Mouse (Mus musculus): ENCODE measurements at regions not wholly inside any gene's neighbourhood (a gene's known extent, or its start where the extent isn't known, plus 50 kb on each side); places are given as distances from the start of the nearest gene placed in this dataset.

DNA sequence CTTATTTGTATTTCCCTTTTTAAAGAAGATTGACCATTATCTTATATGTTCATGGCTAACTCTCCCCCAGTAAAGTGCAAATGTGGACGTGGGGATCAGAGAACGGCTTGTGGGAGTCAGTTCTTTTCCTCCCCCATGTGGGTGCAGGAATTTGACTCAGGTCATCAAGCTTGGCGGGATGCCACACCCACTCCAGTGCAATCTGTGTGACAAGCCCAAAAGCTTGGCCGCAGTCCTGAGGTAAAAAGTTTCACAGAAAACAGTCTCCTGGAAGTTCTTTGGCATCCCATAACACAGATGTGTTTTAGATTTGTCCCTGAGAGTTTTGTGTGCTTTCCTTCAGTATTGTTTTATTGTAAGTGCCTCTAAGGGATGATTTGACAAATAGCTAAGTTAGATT lies 144.6 kb upstream of the Fbxl17 start:
- no peak overlapping the region for H3K9ac ChIP-seq (ENCODE audit: low read depth, low read length, severe bottlenecking)
- WGBS = 85% methylated on average over 4 of the region's 4 CpGs
- no peak overlapping the region for H3K4me3 ChIP-seq (replicated peaks; ENCODE audit: low read length)
- no peak for ATAC-seq (ENCODE audit: low FRiP score, low read depth)
- H3K36me3 ChIP-seq (ENCODE audit: control insufficient read depth, insufficient read depth, low read length) = no peaks in the 10 kb centered on the region
- no peaks in the 10 kb centered on the region for H3K4me1 ChIP-seq (ENCODE audit: control insufficient read depth, insufficient read depth, low read length)
- no peaks in the 10 kb centered on the region for H3K27me3 ChIP-seq (ENCODE audit: control insufficient read depth, insufficient read depth, low read length)
- no peak overlapping the region for H3K27ac ChIP-seq (replicated peaks; ENCODE audit: low read depth, low read length)
- no peak for TF ChIP-seq POLR2A (IDR thresholded peaks at IDR 0.05; ENCODE audit: borderline replicate concordance, extremely low read depth, insufficient read depth, insufficient read length)
- H3K4me2 ChIP-seq (replicated peaks; ENCODE audit: low read depth, low read length, severe bottlenecking) = no peak overlapping the region
- H3K9me3 ChIP-seq (ENCODE audit: control insufficient read depth, low read length) = 0 out of 2 replicates have a peak, but pooled peaks cover 5% of the 10 kb centered on the region
- DNase-seq (ENCODE audit: low spot score) = peak; percentile 37

DNA sequence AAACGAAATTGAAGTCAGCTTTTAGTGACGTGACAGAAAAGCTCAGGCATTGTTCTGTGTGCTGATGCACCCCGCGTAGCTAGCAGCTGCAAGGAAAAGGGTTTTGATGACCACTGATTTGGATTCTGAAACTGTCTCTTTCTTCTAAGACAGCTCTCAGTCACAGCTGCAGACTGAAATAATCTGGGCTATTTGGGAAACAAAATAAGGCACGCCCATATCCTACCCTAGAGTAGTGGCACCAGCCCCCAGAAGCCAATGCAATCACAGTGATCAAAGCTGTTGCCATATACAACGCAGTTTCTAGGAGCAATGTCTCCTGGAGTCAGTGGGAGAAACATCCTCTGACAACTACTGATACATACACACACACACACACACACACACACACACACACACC lies 157.9 kb upstream of the Fbxl17 start:
- no peak overlapping the region for H3K4me2 ChIP-seq (replicated peaks; ENCODE audit: low read depth, low read length, severe bottlenecking)
- H3K36me3 ChIP-seq (ENCODE audit: control insufficient read depth, insufficient read depth, low read length) = no peaks in the 10 kb centered on the region
- no peak overlapping the region for H3K9ac ChIP-seq (ENCODE audit: low read depth, low read length, severe bottlenecking)
- no peak overlapping the region for H3K27ac ChIP-seq (replicated peaks; ENCODE audit: low read depth, low read length)
- no peak for TF ChIP-seq POLR2A (IDR thresholded peaks at IDR 0.05; ENCODE audit: borderline replicate concordance, extremely low read depth, insufficient read depth, insufficient read length)
- no peak overlapping the region for H3K4me3 ChIP-seq (replicated peaks; ENCODE audit: low read length)
- 85% methylated on average over 6 of the region's 6 CpGs for WGBS
- ATAC-seq (ENCODE audit: low FRiP score, low read depth) = no peak
- peaks cover 7% of the 10 kb centered on the region; the same call in 1 of the 2 replicates for H3K4me1 ChIP-seq (ENCODE audit: control insufficient read depth, insufficient read depth, low read length)
- H3K9me3 ChIP-seq (ENCODE audit: control insufficient read depth, low read length) = no peaks in the 10 kb centered on the region
- no peaks in the 10 kb centered on the region for H3K27me3 ChIP-seq (ENCODE audit: control insufficient read depth, insufficient read depth, low read length)
- no peak for DNase-seq (ENCODE audit: low spot score)

DNA sequence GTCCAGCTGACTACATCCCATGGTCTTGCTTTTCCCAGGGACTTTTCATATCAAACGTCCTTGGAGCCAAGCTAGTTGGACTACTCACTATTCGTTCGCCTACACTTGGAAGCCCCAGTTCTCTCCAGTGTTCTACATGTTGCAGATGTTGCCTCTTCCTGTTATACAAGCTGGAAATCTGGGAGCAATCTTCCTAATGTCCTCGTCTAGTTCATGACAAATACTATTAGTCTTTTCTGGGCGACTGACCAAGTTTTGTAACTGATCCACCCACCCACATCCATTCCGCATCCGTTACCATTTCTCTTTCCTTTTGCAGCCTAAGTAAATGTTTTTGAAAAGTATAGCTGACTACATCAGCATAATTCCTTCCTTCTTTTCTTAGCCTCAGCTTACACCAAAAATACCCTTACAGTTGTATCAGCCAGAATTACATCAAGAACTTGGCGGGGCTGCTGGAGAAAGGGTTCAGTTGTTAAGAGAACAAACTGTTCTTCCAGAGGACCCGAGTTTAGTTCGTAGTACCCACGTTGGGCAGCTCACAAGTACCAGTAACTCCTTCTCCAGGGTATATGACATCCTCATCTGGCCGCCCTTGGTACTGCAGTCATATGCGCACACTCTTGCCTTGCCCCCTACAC lies 161.1 kb upstream of the Fbxl17 start:
- Histone ChIP-seq H3K9me3 (ENCODE audit: control insufficient read depth, low read length) (no peaks in the 10 kb centered on the region), H3K27me3 (ENCODE audit: control insufficient read depth, insufficient read depth, low read length) (no peaks in the 10 kb centered on the region), H3K4me1 (ENCODE audit: control insufficient read depth, insufficient read depth, low read length) (peaks cover 9% of the 10 kb centered on the region; the same call in 1 of the 2 replicates), H3K27ac (replicated peaks; ENCODE audit: low read depth, low read length) (no peak overlapping the region), H3K9ac (ENCODE audit: low read depth, low read length, severe bottlenecking) (no peak overlapping the region), H3K4me3 (replicated peaks; ENCODE audit: low read length) (no peak overlapping the region), H3K4me2 (replicated peaks; ENCODE audit: low read depth, low read length, severe bottlenecking) (no peak overlapping the region), H3K36me3 (ENCODE audit: control insufficient read depth, insufficient read depth, low read length) (no peaks in the 10 kb centered on the region)
- TF ChIP-seq POLR2A (IDR thresholded peaks at IDR 0.05; ENCODE audit: borderline replicate concordance, extremely low read depth, insufficient read depth, insufficient read length) = no peak
- ATAC-seq (ENCODE audit: low FRiP score, low read depth) (peak; percentile 64; the same call in 1 of the 2 replicates), DNase-seq (ENCODE audit: low spot score) (peak; percentile 91)
- WGBS = 68% methylated on average over 13 of the region's 13 CpGs

DNA sequence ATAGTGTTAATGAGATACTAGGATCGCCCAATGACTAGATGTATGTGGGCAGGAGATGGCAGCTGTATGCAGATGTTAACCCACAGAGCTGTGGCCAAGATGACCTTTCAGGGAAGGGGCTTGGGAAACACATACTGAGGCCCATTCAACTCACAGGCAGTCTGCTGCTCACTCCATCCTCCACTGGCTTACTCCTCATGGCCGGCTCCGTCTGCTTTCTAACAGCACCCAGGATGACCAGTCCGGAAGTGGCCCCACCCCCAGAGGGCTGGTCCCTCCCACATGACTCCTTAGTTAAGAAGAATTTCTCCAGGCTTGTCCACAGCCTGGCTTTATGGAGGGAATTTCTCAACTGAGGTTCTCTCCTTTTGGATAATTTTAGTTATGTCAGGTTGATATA lies 161.8 kb upstream of the Fbxl17 start:
- H3K4me3 ChIP-seq (replicated peaks; ENCODE audit: low read length) = no peak overlapping the region
- no peaks in the 10 kb centered on the region for H3K27me3 ChIP-seq (ENCODE audit: control insufficient read depth, insufficient read depth, low read length)
- WGBS = 85% methylated on average over 4 of the region's 4 CpGs
- H3K27ac ChIP-seq (replicated peaks; ENCODE audit: low read depth, low read length) = no peak overlapping the region
- 0 out of 2 replicates have a peak, but pooled peaks have one; percentile 23 for ATAC-seq (ENCODE audit: low FRiP score, low read depth)
- H3K9ac ChIP-seq (ENCODE audit: low read depth, low read length, severe bottlenecking) = no peak overlapping the region
- TF ChIP-seq POLR2A (IDR thresholded peaks at IDR 0.05; ENCODE audit: borderline replicate concordance, extremely low read depth, insufficient read depth, insufficient read length) = no peak
- no peak overlapping the region for H3K4me2 ChIP-seq (replicated peaks; ENCODE audit: low read depth, low read length, severe bottlenecking)
- no peak for DNase-seq (ENCODE audit: low spot score)
- no peaks in the 10 kb centered on the region for H3K36me3 ChIP-seq (ENCODE audit: control insufficient read depth, insufficient read depth, low read length)
- peaks cover 9% of the 10 kb centered on the region; the same call in 1 of the 2 replicates for H3K4me1 ChIP-seq (ENCODE audit: control insufficient read depth, insufficient read depth, low read length)
- H3K9me3 ChIP-seq (ENCODE audit: control insufficient read depth, low read length) = no peaks in the 10 kb centered on the region

DNA sequence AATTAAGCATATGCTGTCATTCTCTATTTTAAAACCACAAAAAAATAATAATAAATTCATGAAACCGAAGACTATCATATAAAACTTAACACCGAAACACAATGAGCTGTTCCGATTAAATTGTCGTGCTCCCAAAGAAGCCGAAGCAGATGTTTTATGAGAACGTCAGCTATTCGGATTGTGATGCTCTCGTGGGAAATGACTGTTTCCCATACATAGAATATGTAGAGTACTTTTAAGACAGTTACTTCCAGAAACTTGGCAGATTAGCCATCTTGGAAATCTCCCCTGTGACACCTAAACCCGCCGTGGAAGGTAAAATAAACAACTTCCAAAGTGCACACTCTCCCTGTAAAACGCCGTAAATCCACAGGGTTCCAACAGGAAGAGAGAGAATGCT lies 162.4 kb upstream of the Fbxl17 start:
- WGBS = 30% methylated on average over 12 of the region's 12 CpGs
- peak overlapping the region; percentile 40 for H3K4me2 ChIP-seq (replicated peaks; ENCODE audit: low read depth, low read length, severe bottlenecking)

More for the DNA sequence above, 162.4 kb upstream of the Fbxl17 start:
- Histone ChIP-seq H3K9ac (ENCODE audit: low read depth, low read length, severe bottlenecking) (no peak overlapping the region), H3K4me1 (ENCODE audit: control insufficient read depth, insufficient read depth, low read length) (peaks cover 9% of the 10 kb centered on the region; the same call in 1 of the 2 replicates), H3K36me3 (ENCODE audit: control insufficient read depth, insufficient read depth, low read length) (no peaks in the 10 kb centered on the region), H3K4me3 (replicated peaks; ENCODE audit: low read length) (peak overlapping the region; percentile 7; the same call in 1 of the 2 replicates), H3K27me3 (ENCODE audit: control insufficient read depth, insufficient read depth, low read length) (no peaks in the 10 kb centered on the region), H3K27ac (replicated peaks; ENCODE audit: low read depth, low read length) (no peak overlapping the region), H3K9me3 (ENCODE audit: control insufficient read depth, low read length) (no peaks in the 10 kb centered on the region)
- DNase-seq (ENCODE audit: low spot score) (peak; percentile 61), ATAC-seq (ENCODE audit: low FRiP score, low read depth) (peak; percentile 31; the same call in 1 of the 2 replicates)
- no peak for TF ChIP-seq POLR2A (IDR thresholded peaks at IDR 0.05; ENCODE audit: borderline replicate concordance, extremely low read depth, insufficient read depth, insufficient read length)
